Mouse (Mus musculus): ENCODE measurements around the gene Atg9b.

- TF ChIP-seq CTCF (IDR thresholded peaks at IDR 0.05) (no peak), POLR2A (IDR thresholded peaks at IDR 0.05; ENCODE audit: insufficient read depth, low read depth, low read length) (peak; percentile 16; the same call in 1 of the 2 replicates)
Observed at GRCm38 (mm10) chr5:24352251-24352859, 39.6 kb downstream of the Atg9b start.
